Mouse (Mus musculus) lung, postnatal 0 days (tissue): ENCODE results near the gene Tcf12.

Experiments used
- CTCF ChIP-seq: IDR thresholded peaks from 2 replicates; pipeline ENCODE4 v1.5.1; 2016; ENCODE audit warnings: antibody characterized with exemption, mild to moderate bottlenecking
- EP300 ChIP-seq: IDR thresholded peaks from 2 replicates; pipeline ENCODE4 v1.6.1; 2016; ENCODE audit warnings: antibody characterized with exemption, mild to moderate bottlenecking, control low read depth

- TF ChIP-seq CTCF = no peak
- no peak for TF ChIP-seq EP300
Observed at GRCm38 (mm10) chr9:71818453-71818852, 293.2 kb downstream of the Tcf12 start.
